Mouse (Mus musculus): ENCODE measurements around the gene Hipk4.
A peak's percentile ranks its signal among the peaks of the same experiment; 100 is the strongest.

DNA sequence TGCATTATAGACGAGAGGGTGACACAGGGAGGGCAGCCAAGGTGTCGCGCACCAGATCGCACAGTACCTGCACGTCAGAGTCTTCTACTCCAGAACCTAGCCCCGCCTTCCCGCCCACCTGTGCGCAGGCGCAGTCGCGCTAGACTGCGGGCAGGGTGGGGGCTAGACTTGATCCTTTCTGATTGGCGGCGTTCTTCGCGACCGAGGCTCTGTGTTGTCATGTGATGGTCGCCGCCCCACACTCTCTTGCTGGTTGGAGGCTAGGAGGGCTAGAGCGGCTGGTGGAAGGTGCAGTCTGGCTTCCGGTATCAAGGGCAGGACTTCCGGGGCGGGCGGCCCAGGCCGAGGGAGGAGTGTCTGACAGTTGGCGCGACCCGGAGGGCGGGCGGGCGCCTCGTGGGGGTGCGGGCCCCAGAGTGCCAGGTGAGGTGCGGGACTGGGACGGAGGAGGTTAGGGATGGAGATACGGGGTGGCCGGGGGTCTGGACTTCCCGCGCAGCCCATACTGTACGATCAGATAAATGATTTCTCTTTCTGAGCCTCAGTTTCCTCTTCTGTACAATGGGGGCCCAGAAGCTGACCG is 30.0 kb downstream of the Hipk4 start, which contains the start of the genes Pld3 and 2310022A10Rik:
- TF ChIP-seq GATA1 (IDR thresholded peaks at IDR 0.05; ENCODE audit: borderline replicate concordance, low read length) (no peak), FLI1 (IDR thresholded peaks at IDR 0.05; ENCODE audit: low read length) (0 out of 2 replicates have a peak, but pooled peaks have one; percentile 28)

All from megakaryocyte, embryonic 14.5 days (primary cell).